Mouse (Mus musculus): Measurements from ENCODE around the gene Prc1. TPM values are rescaled to one million over a fixed set of nuclear protein-coding genes. Genes with fewer than 3 reads are reported as not detected.

Prc1 gene
- polyA plus RNA-seq, 1 experiment from 2014 or later: 8.4 TPM

DNA sequence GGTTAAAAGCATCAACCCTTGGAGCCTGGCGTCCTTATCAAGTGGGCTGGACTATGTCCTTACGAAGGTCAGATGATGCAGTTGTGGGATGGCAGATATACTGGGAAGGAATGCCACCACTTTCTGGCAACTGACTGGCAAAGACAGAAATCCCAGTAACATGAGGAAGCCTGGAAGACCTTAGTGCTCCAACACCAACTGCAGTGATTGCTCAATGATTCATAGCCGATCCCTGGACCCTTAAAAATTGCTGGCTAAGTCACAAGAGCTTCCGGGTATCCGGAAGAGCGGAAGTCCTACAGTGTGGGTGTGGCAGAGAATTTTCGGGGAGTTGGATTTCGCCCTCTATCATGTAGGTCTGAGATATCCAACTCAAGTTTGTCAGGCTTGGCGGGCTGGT, 51.9 kb downstream of the Prc1 start:
- no peak overlapping the region for H3K9ac ChIP-seq (replicated peaks; ENCODE audit: low read depth)
- no peak for DNase-seq (ENCODE audit: low spot score)
- no peaks in the 10 kb centered on the region for H3K27me3 ChIP-seq (replicated peaks; ENCODE audit: insufficient read depth, low read length)
- no peak for ATAC-seq
- H3K4me3 ChIP-seq (ENCODE audit: low read depth, low read length): no peak overlapping the region
- TF ChIP-seq EP300 (IDR thresholded peaks at IDR 0.05) (no peak), CTCF (IDR thresholded peaks at IDR 0.05) (no peak)
- no peak overlapping the region for H3K27ac ChIP-seq (ENCODE audit: low read length)
- 0 out of 2 replicates have a peak, but pooled peaks cover 11% of the 10 kb centered on the region for H3K36me3 ChIP-seq (ENCODE audit: insufficient read depth, low read length)
- H3K4me1 ChIP-seq (ENCODE audit: insufficient read depth, low read depth, low read length): peaks cover 6% of the 10 kb centered on the region; the same call in 1 of the 2 replicates
- no peak overlapping the region for H3K4me2 ChIP-seq (replicated peaks; ENCODE audit: low read depth, low read length)
- 86% methylated on average over 9 of the region's 9 CpGs for WGBS
- no peaks in the 10 kb centered on the region for H3K9me3 ChIP-seq (ENCODE audit: low read length)

DNA sequence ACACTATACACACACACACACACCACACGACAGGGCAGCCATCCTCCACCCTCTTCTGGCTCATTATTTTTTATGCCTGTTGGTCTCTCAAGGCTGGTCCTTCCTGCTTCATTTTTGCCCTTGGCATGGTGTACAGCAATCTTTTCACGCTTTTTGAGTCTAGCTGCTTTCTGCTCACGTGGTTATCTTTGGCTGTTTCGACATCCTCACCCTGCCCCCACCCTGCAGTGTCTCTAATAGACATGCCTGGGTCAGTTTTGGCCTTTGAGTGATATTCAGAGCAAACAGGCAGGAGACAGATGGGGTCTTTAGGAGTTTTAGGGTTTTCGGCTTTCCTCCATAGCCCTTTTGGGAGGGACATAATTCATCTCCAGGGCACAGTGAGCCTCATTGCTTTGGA, 52.6 kb downstream of the Prc1 start:
- H3K9me3 ChIP-seq (ENCODE audit: low read length): no peaks in the 10 kb centered on the region
- no peak overlapping the region for H3K4me2 ChIP-seq (replicated peaks; ENCODE audit: low read depth, low read length)
- ATAC-seq (no peak), DNase-seq (ENCODE audit: low spot score) (no peak)
- 0 out of 2 replicates have a peak overlapping the region, but pooled peaks have one; percentile 22 for H3K27ac ChIP-seq (ENCODE audit: low read length)
- 0 out of 2 replicates have a peak, but pooled peaks cover 14% of the 10 kb centered on the region for H3K36me3 ChIP-seq (ENCODE audit: insufficient read depth, low read length)
- 69% methylated on average over 5 of the region's 5 CpGs for WGBS
- no peaks in the 10 kb centered on the region for H3K27me3 ChIP-seq (replicated peaks; ENCODE audit: insufficient read depth, low read length)
- H3K4me3 ChIP-seq (ENCODE audit: low read depth, low read length): no peak overlapping the region
- TF ChIP-seq CTCF (IDR thresholded peaks at IDR 0.05) (no peak), EP300 (IDR thresholded peaks at IDR 0.05) (no peak)
- no peak overlapping the region for H3K9ac ChIP-seq (replicated peaks; ENCODE audit: low read depth)
- H3K4me1 ChIP-seq (ENCODE audit: insufficient read depth, low read depth, low read length): peaks cover 6% of the 10 kb centered on the region; the same call in 1 of the 2 replicates

DNA sequence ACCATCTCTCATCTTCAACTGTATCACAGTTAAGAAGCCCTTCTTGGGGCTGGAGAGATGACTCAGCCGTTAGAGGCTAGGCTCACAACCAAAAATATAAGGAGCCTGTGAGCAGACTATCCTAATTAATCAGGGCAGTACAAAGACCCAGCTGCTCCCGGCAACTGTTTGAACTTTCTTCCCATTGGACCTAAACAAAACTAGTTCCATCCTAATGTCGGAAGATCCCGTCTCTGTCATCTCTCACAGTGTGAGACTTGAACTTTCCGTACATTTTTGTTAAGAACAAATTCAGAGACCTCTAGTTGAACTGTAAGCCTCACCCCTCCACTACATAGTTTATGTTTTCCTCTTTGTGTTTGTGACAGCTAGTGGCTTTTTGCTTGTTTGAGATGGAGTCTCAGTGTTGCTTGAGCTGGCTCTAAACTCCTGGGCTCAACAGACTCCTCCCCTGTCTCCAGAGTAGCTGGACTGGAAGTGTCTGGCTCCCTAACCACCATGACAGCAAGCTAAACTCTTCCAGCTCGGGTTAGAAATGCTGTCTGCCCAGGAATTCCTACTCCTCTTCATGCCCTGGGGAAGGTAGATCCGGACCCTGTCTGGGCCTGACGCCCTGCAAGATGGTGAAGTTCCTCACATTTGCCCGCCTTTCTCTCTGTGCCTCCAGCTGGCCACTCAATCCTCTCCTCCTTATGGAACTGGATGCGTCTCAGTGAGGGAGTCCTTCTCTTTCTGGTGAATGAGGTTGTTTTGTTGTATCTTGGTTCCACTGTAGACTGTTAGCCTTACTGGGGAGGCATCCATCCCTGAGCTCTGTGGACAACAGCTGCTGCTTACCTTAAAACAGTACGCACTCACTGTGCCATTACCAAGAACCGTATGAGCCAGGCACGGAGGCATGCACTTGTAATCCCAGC, 53.7 kb downstream of the Prc1 start:
- H3K4me1 ChIP-seq (ENCODE audit: insufficient read depth, low read depth, low read length): peaks cover 6% of the 10 kb centered on the region; the same call in 1 of the 2 replicates
- H3K36me3 ChIP-seq (ENCODE audit: insufficient read depth, low read length): peaks cover 14% of the 10 kb centered on the region; the same call in 1 of the 2 replicates
- no peaks in the 10 kb centered on the region for H3K9me3 ChIP-seq (ENCODE audit: low read length)
- DNase-seq (ENCODE audit: low spot score): peak; percentile 80
- H3K4me3 ChIP-seq (ENCODE audit: low read depth, low read length): no peak overlapping the region
- no peak overlapping the region for H3K4me2 ChIP-seq (replicated peaks; ENCODE audit: low read depth, low read length)
- TF ChIP-seq EP300 (IDR thresholded peaks at IDR 0.05) (no peak), CTCF (IDR thresholded peaks at IDR 0.05) (no peak)
- peak overlapping the region; percentile 48 for H3K27ac ChIP-seq (ENCODE audit: low read length)
- no peaks in the 10 kb centered on the region for H3K27me3 ChIP-seq (replicated peaks; ENCODE audit: insufficient read depth, low read length)
- peak; percentile 65 for ATAC-seq
- H3K9ac ChIP-seq (replicated peaks; ENCODE audit: low read depth): no peak overlapping the region
- 47% methylated on average over 13 of the region's 13 CpGs for WGBS

DNA sequence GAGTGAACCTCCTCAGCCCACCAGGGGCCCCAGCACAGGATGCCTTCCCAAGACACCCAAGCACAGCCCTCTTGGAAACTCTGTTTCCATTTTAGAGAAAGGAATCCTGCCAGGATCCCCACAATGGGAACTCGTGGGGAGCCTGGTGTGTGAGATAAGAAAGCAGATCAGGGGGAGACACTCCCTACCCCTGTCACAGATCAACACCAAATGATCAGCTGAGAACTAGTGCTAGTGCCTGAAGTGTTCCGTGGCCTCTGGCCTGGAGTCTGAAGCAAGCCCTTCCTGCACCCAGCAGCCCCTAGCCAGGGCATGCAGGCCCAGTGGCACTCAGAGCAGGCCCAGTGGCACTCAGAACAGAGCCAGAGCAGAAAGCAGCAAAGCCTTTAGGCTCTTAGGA, 56.6 kb downstream of the Prc1 start:
- Histone ChIP-seq H3K9me3 (ENCODE audit: low read length) (no peaks in the 10 kb centered on the region), H3K27ac (ENCODE audit: low read length) (no peak overlapping the region), H3K9ac (replicated peaks; ENCODE audit: low read depth) (no peak overlapping the region), H3K4me1 (ENCODE audit: insufficient read depth, low read depth, low read length) (no peaks in the 10 kb centered on the region), H3K4me3 (ENCODE audit: low read depth, low read length) (no peak overlapping the region), H3K4me2 (replicated peaks; ENCODE audit: low read depth, low read length) (no peak overlapping the region), H3K36me3 (ENCODE audit: insufficient read depth, low read length) (peaks cover 17% of the 10 kb centered on the region; the same call in 1 of the 2 replicates), H3K27me3 (replicated peaks; ENCODE audit: insufficient read depth, low read length) (no peaks in the 10 kb centered on the region)
- TF ChIP-seq CTCF (IDR thresholded peaks at IDR 0.05) (no peak), EP300 (IDR thresholded peaks at IDR 0.05) (no peak)
- DNase-seq (ENCODE audit: low spot score) (no peak), ATAC-seq (no peak)
- WGBS: 75% methylated on average over 2 of the region's 2 CpGs

DNA sequence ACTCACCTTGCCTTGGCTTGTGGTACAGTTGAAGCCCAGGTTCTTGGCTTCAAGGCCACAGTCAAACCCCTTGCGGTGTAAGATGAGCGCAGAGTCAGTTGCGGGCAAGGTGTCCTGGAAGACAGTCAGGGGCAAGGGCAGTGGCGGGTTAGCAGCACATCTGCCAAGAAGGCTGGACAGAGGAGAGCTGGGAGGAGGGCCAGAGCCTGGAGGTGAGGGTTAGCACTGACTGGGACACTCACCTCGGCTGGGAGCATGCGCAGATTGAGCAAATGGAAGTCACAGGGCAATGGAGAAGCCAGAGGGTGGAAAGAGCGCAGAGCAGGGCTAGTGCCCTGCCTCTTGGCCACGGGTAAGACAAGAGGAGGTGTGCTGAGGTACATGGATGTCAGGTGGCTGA, 58.7 kb downstream of the Prc1 start:
- no peak overlapping the region for H3K4me2 ChIP-seq (replicated peaks; ENCODE audit: low read depth, low read length)
- DNase-seq (ENCODE audit: low spot score) (no peak), ATAC-seq (no peak)
- whole genome bisulfite sequencing: 92% methylated on average over 8 of the region's 8 CpGs
- no peak overlapping the region for H3K4me3 ChIP-seq (ENCODE audit: low read depth, low read length)
- no peak overlapping the region for H3K9ac ChIP-seq (replicated peaks; ENCODE audit: low read depth)
- H3K4me1 ChIP-seq (ENCODE audit: insufficient read depth, low read depth, low read length): no peaks in the 10 kb centered on the region
- TF ChIP-seq EP300 (IDR thresholded peaks at IDR 0.05) (no peak), CTCF (IDR thresholded peaks at IDR 0.05) (no peak)
- no peak overlapping the region for H3K27ac ChIP-seq (ENCODE audit: low read length)
- H3K36me3 ChIP-seq (ENCODE audit: insufficient read depth, low read length): peaks cover 26% of the 10 kb centered on the region
- H3K9me3 ChIP-seq (ENCODE audit: low read length): no peaks in the 10 kb centered on the region
- no peaks in the 10 kb centered on the region for H3K27me3 ChIP-seq (replicated peaks; ENCODE audit: insufficient read depth, low read length)

DNA sequence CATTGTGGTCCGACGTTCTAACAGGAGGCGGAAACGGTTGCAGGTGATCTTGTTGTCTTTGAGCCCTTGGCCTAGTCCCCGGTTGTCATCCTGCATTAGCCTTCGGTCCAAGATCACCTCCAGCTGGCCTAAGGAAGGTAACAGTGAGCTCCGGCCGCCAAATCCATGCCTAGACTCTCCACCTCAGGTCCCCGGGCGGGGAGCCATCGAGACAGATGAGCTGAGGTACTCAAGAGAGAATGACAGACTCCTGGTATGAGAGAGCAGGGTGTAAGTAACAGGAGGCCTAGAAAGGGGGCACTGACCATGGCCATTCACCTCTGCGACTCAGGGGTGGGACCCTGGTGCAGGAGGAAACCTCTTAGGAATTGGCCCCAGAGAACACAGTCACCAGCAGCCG, 62.1 kb downstream of the Prc1 start:
- Histone ChIP-seq H3K9ac (replicated peaks; ENCODE audit: low read depth) (no peak overlapping the region), H3K4me1 (ENCODE audit: insufficient read depth, low read depth, low read length) (no peaks in the 10 kb centered on the region), H3K4me2 (replicated peaks; ENCODE audit: low read depth, low read length) (no peak overlapping the region), H3K4me3 (ENCODE audit: low read depth, low read length) (no peak overlapping the region), H3K36me3 (ENCODE audit: insufficient read depth, low read length) (peaks cover 23% of the 10 kb centered on the region), H3K27ac (ENCODE audit: low read length) (no peak overlapping the region), H3K9me3 (ENCODE audit: low read length) (no peaks in the 10 kb centered on the region), H3K27me3 (replicated peaks; ENCODE audit: insufficient read depth, low read length) (no peaks in the 10 kb centered on the region)
- 85% methylated on average over 13 of the region's 13 CpGs for WGBS
- TF ChIP-seq EP300 (IDR thresholded peaks at IDR 0.05) (no peak), CTCF (IDR thresholded peaks at IDR 0.05) (no peak)
- ATAC-seq: no peak
- DNase-seq (ENCODE audit: low spot score): no peak
